Mouse (Mus musculus) common myeloid progenitor, adult 5-6 weeks (primary cell): Measurements from ENCODE around the gene Rubcn. TPM values are rescaled to one million over a fixed set of nuclear protein-coding genes. Genes with fewer than 3 reads are reported as not detected.

ENCODE experiments used
- ATAC-seq: replicated peaks from 2 replicates; pipeline ENCODE4 v1.8.0; 2016; ENCODE audit warnings: low read depth, mild to moderate bottlenecking, moderate TSS enrichment, inconsistent platforms; ENCODE audit not compliant: poor library complexity, severe bottlenecking
- total RNA-seq: library from RNA; stranded (forward); fragments of 200-1000, 187-1606 nt; gene quantifications from 2 replicates; pipeline ENCODE4 v1.2.3, GENCODE M21; 2017

The Rubcn gene
- total RNA-seq, 1 experiment from 2014 or later = 12.7 TPM

DNA sequence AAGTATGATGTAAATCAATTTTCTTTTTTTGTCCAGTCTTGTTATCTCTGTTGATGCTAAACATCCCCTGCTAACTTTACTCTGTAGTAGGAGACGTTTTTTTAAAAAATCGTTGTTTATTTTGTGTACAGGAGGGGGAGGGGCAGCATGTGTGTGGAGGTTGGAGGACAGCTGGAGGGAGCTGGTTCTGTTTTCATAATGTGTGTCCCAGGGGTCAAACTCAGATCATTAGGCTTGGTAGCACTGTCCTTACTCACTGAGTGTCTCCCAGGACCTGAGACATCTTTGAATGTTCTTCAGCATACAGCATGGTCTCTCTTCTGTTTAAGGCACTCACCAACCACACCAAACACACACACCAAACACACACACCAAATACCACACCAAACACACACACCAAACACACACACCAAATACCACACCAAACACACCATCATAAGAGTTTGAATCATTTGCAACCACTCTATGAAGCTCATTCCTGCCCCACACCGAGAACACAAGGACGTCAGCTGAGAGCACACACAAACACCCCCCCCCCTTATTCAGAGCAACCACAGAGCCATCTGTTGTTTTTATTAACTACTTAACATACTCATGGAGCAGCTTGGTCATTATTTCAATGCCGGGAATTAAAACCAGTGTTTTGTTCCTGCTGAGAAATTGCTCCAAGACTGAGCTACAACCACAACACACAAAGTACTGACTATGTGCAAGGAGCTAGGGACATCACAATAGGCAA is 94.1 kb downstream of the Rubcn start:
- ATAC-seq = no peak

DNA sequence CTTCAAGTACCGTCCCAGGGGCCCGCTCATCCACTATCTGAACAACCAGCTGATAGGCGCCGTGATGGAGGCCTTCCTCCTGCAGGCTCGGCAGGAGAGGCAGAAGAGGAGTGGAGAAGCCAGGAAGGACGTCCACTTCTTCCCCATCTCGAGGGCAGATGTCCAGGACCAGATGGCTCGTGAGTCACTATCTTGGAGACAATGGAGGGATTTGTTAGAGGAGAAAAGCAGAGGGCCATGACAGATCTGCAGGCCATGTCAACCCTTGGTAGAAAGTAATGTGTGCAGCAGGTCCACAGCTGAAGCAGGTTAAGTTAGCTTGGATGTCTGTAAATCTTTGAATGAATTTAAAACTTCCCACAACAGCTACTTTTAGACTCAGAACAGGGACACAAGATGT is 98.6 kb downstream of the Rubcn start:
- no peak for ATAC-seq

DNA sequence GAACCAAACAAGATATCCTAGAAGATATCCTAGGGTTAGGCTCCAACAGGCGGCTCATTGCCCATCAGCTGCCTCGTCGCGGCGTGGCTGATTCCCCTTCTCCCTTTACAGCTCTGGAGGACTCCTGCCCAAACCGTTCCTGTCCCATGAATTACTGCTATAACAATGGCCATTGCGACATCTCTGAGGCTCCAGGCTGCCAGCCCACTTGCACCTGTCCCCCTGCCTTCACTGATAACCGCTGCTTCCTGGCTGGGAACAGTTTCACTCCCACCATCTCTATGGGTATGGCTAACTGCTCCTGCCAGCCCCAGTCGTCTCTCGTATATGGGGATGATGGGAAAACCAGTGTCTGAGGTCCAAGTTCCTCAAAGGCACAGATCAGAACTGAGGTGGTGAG is 100.9 kb downstream of the Rubcn start:
- no peak for ATAC-seq

Other genes starting within 250 kb of the Rubcn start
- 11.7 and 13.4 TPM in 2 replicates for gene Tnk2, start 233.9 kb downstream of the Rubcn start, total RNA-seq
- not detected in 2 replicates for gene Muc4, start 141.9 kb downstream of the Rubcn start, total RNA-seq
- not detected in 2 replicates for gene Muc20, start 80.3 kb downstream of the Rubcn start, total RNA-seq
- not detected in 2 replicates for gene Smbd1, start 67.3 kb downstream of the Rubcn start, total RNA-seq
- 42.8 and 63.5 TPM in 2 replicates for gene Fyttd1, start 266 bp downstream of the Rubcn start, total RNA-seq
- gene Lrch3, start 36.3 kb upstream of the Rubcn start, total RNA-seq = 14.2 and 20.0 TPM in 2 replicates
- 0.55 and 4.6 TPM in 2 replicates for gene Iqcg, start 178.5 kb upstream of the Rubcn start, total RNA-seq
- 2,000 and 2,611 TPM in 2 replicates for gene Rpl35a, start 178.7 kb upstream of the Rubcn start, total RNA-seq
- 2.1 and 19.5 TPM in 2 replicates for gene Lmln, start 184.8 kb upstream of the Rubcn start, total RNA-seq